Mouse (Mus musculus): Measurements from ENCODE around the gene Ppp1r11. TPM values are rescaled to one million over a fixed set of nuclear protein-coding genes. Genes with fewer than 3 reads are reported as not detected.

The Ppp1r11 gene
- total and polyA plus RNA-seq, 3 experiments: 113 to 247 (median 113) TPM

- TF ChIP-seq GATA2 (IDR thresholded peaks at IDR 0.05; ENCODE audit: borderline replicate concordance, low read depth, low read length) (no peak), GATA1 (IDR thresholded peaks at IDR 0.05; ENCODE audit: borderline replicate concordance, low read length) (no peak), CTCF (IDR thresholded peaks at IDR 0.05; ENCODE audit: low read depth, low read length) (no peak), POLR2AphosphoS5 (IDR thresholded peaks at IDR 0.05; ENCODE audit: insufficient replicate concordance, low read depth, low read length) (no peak), TAL1 (conservative IDR thresholded peaks at IDR 0.05; ENCODE audit: low read depth, low read length) (no peak)
- Histone ChIP-seq H3K36me3 (replicated peaks) (no peaks in the 10 kb centered on the region), H3K4me1 (ENCODE audit: insufficient read depth, low read depth, low read length) (0 out of 2 replicates have a peak, but pooled peaks cover 8% of the 10 kb centered on the region), H3K9me3 (replicated peaks) (no peaks in the 10 kb centered on the region), H3K27me3 (ENCODE audit: insufficient read depth, low read length) (peaks cover 34% of the 10 kb centered on the region), H3K4me3 (ENCODE audit: low read depth, low read length) (no peak overlapping the region)
- no peak for DNase-seq (ENCODE audit: low spot score)
- ATAC-seq (ENCODE audit: extremely low read depth, insufficient number of reproducible peaks, low FRiP score, poor library complexity, severe bottlenecking): no peak
Measured at GRCm38 (mm10) chr17:36981845-36982244, 30.3 kb upstream of the Ppp1r11 start.

- DNase-seq (ENCODE audit: low spot score) (no peak), ATAC-seq (ENCODE audit: extremely low read depth, insufficient number of reproducible peaks, low FRiP score, poor library complexity, severe bottlenecking) (no peak)
- H3K36me3 ChIP-seq (replicated peaks): no peaks in the 10 kb centered on the region
- no peak for TF ChIP-seq POLR2AphosphoS5 (IDR thresholded peaks at IDR 0.05; ENCODE audit: insufficient replicate concordance, low read depth, low read length)
- no peak for TF ChIP-seq CTCF (IDR thresholded peaks at IDR 0.05; ENCODE audit: low read depth, low read length)
- no peak for TF ChIP-seq GATA1 (IDR thresholded peaks at IDR 0.05; ENCODE audit: borderline replicate concordance, low read length)
- TF ChIP-seq GATA2 (IDR thresholded peaks at IDR 0.05; ENCODE audit: borderline replicate concordance, low read depth, low read length): no peak
- TF ChIP-seq TAL1 (conservative IDR thresholded peaks at IDR 0.05; ENCODE audit: low read depth, low read length): no peak
- H3K4me1 ChIP-seq (ENCODE audit: insufficient read depth, low read depth, low read length): 0 out of 2 replicates have a peak, but pooled peaks cover 8% of the 10 kb centered on the region
- no peak within 1 kb of the TSS for H3K4me3 ChIP-seq (ENCODE audit: low read depth, low read length)
- peaks cover 32% of the 10 kb centered on the region for H3K27me3 ChIP-seq (ENCODE audit: insufficient read depth, low read length)
- H3K9me3 ChIP-seq (replicated peaks): no peaks in the 10 kb centered on the region
Measured at GRCm38 (mm10) chr17:36981221-36981813, 29.8 kb upstream of the Ppp1r11 start, which contains the start of gene 2410137M14Rik. Gene 2410137M14Rik, minus strand, starts transcription at chr17:36981237.

GRCm38 (mm10) chr17:36973271-36973787 is 21.8 kb upstream of the Ppp1r11 start:
- H3K4me1 ChIP-seq (ENCODE audit: insufficient read depth, low read depth, low read length): peaks cover 3% of the 10 kb centered on the region
- H3K4me3 ChIP-seq (ENCODE audit: low read depth, low read length): no peak overlapping the region
- peaks cover 21% of the 10 kb centered on the region for H3K27me3 ChIP-seq (ENCODE audit: insufficient read depth, low read length)
- no peak for TF ChIP-seq GATA2 (IDR thresholded peaks at IDR 0.05; ENCODE audit: borderline replicate concordance, low read depth, low read length)
- no peak for TF ChIP-seq CTCF (IDR thresholded peaks at IDR 0.05; ENCODE audit: low read depth, low read length)
- no peak for TF ChIP-seq GATA1 (IDR thresholded peaks at IDR 0.05; ENCODE audit: borderline replicate concordance, low read length)
- TF ChIP-seq TAL1 (conservative IDR thresholded peaks at IDR 0.05; ENCODE audit: low read depth, low read length): no peak
- TF ChIP-seq POLR2AphosphoS5 (IDR thresholded peaks at IDR 0.05; ENCODE audit: insufficient replicate concordance, low read depth, low read length): no peak
- ATAC-seq (ENCODE audit: extremely low read depth, insufficient number of reproducible peaks, low FRiP score, poor library complexity, severe bottlenecking) (no peak), DNase-seq (ENCODE audit: low spot score) (no peak)
- no peaks in the 10 kb centered on the region for H3K36me3 ChIP-seq (replicated peaks)
- H3K9me3 ChIP-seq (replicated peaks): no peaks in the 10 kb centered on the region

GRCm38 (mm10) chr17:36972791-36973190 is 21.2 kb upstream of the Ppp1r11 start:
- H3K4me3 ChIP-seq (ENCODE audit: low read depth, low read length): no peak overlapping the region
- DNase-seq (ENCODE audit: low spot score): no peak
- H3K27me3 ChIP-seq (ENCODE audit: insufficient read depth, low read length): peaks cover 20% of the 10 kb centered on the region
- no peak; the same call in 1 of the 2 replicates for ATAC-seq (ENCODE audit: extremely low read depth, insufficient number of reproducible peaks, low FRiP score, poor library complexity, severe bottlenecking)
- peaks cover 3% of the 10 kb centered on the region for H3K4me1 ChIP-seq (ENCODE audit: insufficient read depth, low read depth, low read length)
- no peaks in the 10 kb centered on the region for H3K36me3 ChIP-seq (replicated peaks)
- no peaks in the 10 kb centered on the region for H3K9me3 ChIP-seq (replicated peaks)
- TF ChIP-seq GATA2 (IDR thresholded peaks at IDR 0.05; ENCODE audit: borderline replicate concordance, low read depth, low read length) (no peak), CTCF (IDR thresholded peaks at IDR 0.05; ENCODE audit: low read depth, low read length) (no peak), POLR2AphosphoS5 (IDR thresholded peaks at IDR 0.05; ENCODE audit: insufficient replicate concordance, low read depth, low read length) (no peak), GATA1 (IDR thresholded peaks at IDR 0.05; ENCODE audit: borderline replicate concordance, low read length) (no peak), TAL1 (conservative IDR thresholded peaks at IDR 0.05; ENCODE audit: low read depth, low read length) (no peak)

- ATAC-seq (ENCODE audit: extremely low read depth, insufficient number of reproducible peaks, low FRiP score, poor library complexity, severe bottlenecking): no peak
- TF ChIP-seq POLR2AphosphoS5 (IDR thresholded peaks at IDR 0.05; ENCODE audit: insufficient replicate concordance, low read depth, low read length): no peak
- no peaks in the 10 kb centered on the region for H3K9me3 ChIP-seq (replicated peaks)
Measured at GRCm38 (mm10) chr17:36971172-36971850, 19.8 kb upstream of the Ppp1r11 start.

GRCm38 (mm10) chr17:36970316-36970890 is 18.9 kb upstream of the Ppp1r11 start:
- no peak for ATAC-seq (ENCODE audit: extremely low read depth, insufficient number of reproducible peaks, low FRiP score, poor library complexity, severe bottlenecking)
- H3K9me3 ChIP-seq (replicated peaks): no peaks in the 10 kb centered on the region
- H3K27me3 ChIP-seq (ENCODE audit: insufficient read depth, low read length): peaks cover 15% of the 10 kb centered on the region; the same call in 1 of the 2 replicates
- peaks cover 3% of the 10 kb centered on the region for H3K4me1 ChIP-seq (ENCODE audit: insufficient read depth, low read depth, low read length)
- peaks cover 4% of the 10 kb centered on the region for H3K36me3 ChIP-seq (replicated peaks)
- no peak for DNase-seq (ENCODE audit: low spot score)
- no peak for TF ChIP-seq CTCF (IDR thresholded peaks at IDR 0.05; ENCODE audit: low read depth, low read length)
- TF ChIP-seq GATA1 (IDR thresholded peaks at IDR 0.05; ENCODE audit: borderline replicate concordance, low read length): no peak
- TF ChIP-seq POLR2AphosphoS5 (IDR thresholded peaks at IDR 0.05; ENCODE audit: insufficient replicate concordance, low read depth, low read length): no peak
- no peak for TF ChIP-seq GATA2 (IDR thresholded peaks at IDR 0.05; ENCODE audit: borderline replicate concordance, low read depth, low read length)
- no peak for TF ChIP-seq TAL1 (conservative IDR thresholded peaks at IDR 0.05; ENCODE audit: low read depth, low read length)
- no peak overlapping the region for H3K4me3 ChIP-seq (ENCODE audit: low read depth, low read length)

More at GRCm38 (mm10) chr17:36971172-36971850, 19.8 kb upstream of the Ppp1r11 start:
- H3K4me3 ChIP-seq (ENCODE audit: low read depth, low read length): no peak overlapping the region
- no peaks in the 10 kb centered on the region for H3K36me3 ChIP-seq (replicated peaks)
- H3K4me1 ChIP-seq (ENCODE audit: insufficient read depth, low read depth, low read length): peaks cover 3% of the 10 kb centered on the region
- H3K27me3 ChIP-seq (ENCODE audit: insufficient read depth, low read length): peaks cover 15% of the 10 kb centered on the region; the same call in 1 of the 2 replicates
- no peak for DNase-seq (ENCODE audit: low spot score)
